Mouse (Mus musculus) neutrophil, adult 5-6 weeks (primary cell): ENCODE results near the gene Olfr1148. TPM values are rescaled to one million over a fixed set of nuclear protein-coding genes. Genes with fewer than 3 reads are reported as not detected.

Experiments used
- ATAC-seq: fragments of 151-379, 151-347 bp; 2 replicates; pipeline ENCODE4 v1.8.0; 2017; ENCODE audit warnings: mild to moderate bottlenecking, moderate TSS enrichment; ENCODE audit not compliant: insufficient number of reproducible peaks, poor library complexity, low FRiP score, severe bottlenecking; ENCODE audit errors: extremely low read depth
- total RNA-seq: library from RNA; stranded (forward); fragments of 200-1000 nt; gene quantifications from 2 replicates; pipeline ENCODE4 v1.2.3, GENCODE M21; 2017

Gene Olfr1148
- not detected in 2 replicates for total RNA-seq

- ATAC-seq = no peak
Measured at GRCm38 (mm10) chr2:87830233-87830632, at the start of gene Olfr1148. Olfr1148 (plus strand) TSS chr2:87830533.

GRCm38 (mm10) chr2:87800292-87800691 lies 30.0 kb upstream of the Olfr1148 start, which contains the start of gene Olfr1143:
Olfr1143 (plus strand) TSS chr2:87800592.
- no peak for ATAC-seq

- no peak for ATAC-seq
Measured at GRCm38 (mm10) chr2:87809522-87809921, 20.8 kb upstream of the Olfr1148 start, which contains the start of gene Olfr1145. Olfr1145 (plus strand) TSS chr2:87809822.

GRCm38 (mm10) chr2:87843693-87844092 lies 13.4 kb downstream of the Olfr1148 start, which contains the start of gene Olfr1150-ps1:
Olfr1150-ps1 (plus strand) TSS chr2:87843993.
- no peak for ATAC-seq

- ATAC-seq = no peak
Measured at GRCm38 (mm10) chr2:87855562-87855961, 25.2 kb downstream of the Olfr1148 start, which contains the start of gene Olfr1151. Olfr1151 (plus strand) TSS chr2:87855862.

GRCm38 (mm10) chr2:87866192-87866591 lies 35.9 kb downstream of the Olfr1148 start, which contains the start of gene Olfr1152:
Olfr1152 (plus strand) TSS chr2:87866492.
- ATAC-seq = no peak

Other genes starting within 250 kb of the Olfr1148 start
- gene Olfr1130, start 224.3 kb upstream of the Olfr1148 start, total RNA-seq = not detected in 2 replicates
- 0.49 TPM in 1 of 2 replicates, not detected in the other for gene Olfr1131, start 203.4 kb upstream of the Olfr1148 start, total RNA-seq
- gene Olfr1132, start 193.0 kb upstream of the Olfr1148 start, total RNA-seq = 0.12 TPM in 1 of 2 replicates, not detected in the other
- gene Olfr1133, start 183.2 kb upstream of the Olfr1148 start, total RNA-seq = not detected in 2 replicates
- gene Olfr1134, start 172.1 kb upstream of the Olfr1148 start, total RNA-seq = not detected in 2 replicates
- not detected in 2 replicates for gene Olfr1135, start 156.9 kb upstream of the Olfr1148 start, total RNA-seq
- not detected in 2 replicates for gene Olfr1136, start 136.6 kb upstream of the Olfr1148 start, total RNA-seq
- gene Olfr1137, start 117.4 kb upstream of the Olfr1148 start, total RNA-seq = not detected in 2 replicates
- gene Olfr1138, start 90.6 kb upstream of the Olfr1148 start, total RNA-seq = not detected in 2 replicates
- not detected in 2 replicates for gene Olfr1140, start 86.8 kb upstream of the Olfr1148 start, total RNA-seq
- gene Olfr1141, start 76.5 kb upstream of the Olfr1148 start, total RNA-seq = not detected in 2 replicates
- not detected in 2 replicates for gene Olfr152, start 51.0 kb upstream of the Olfr1148 start, total RNA-seq
- not detected in 2 replicates for gene Olfr1143, start 29.9 kb upstream of the Olfr1148 start, total RNA-seq
- not detected in 2 replicates for gene Olfr1145, start 20.7 kb upstream of the Olfr1148 start, total RNA-seq
- gene Olfr1150-ps1, start 13.5 kb downstream of the Olfr1148 start, total RNA-seq = not detected in 2 replicates
- gene Olfr1151, start 25.3 kb downstream of the Olfr1148 start, total RNA-seq = not detected in 2 replicates
- not detected in 2 replicates for gene Olfr1152, start 36.0 kb downstream of the Olfr1148 start, total RNA-seq
- not detected in 2 replicates for gene Olfr1153, start 64.4 kb downstream of the Olfr1148 start, total RNA-seq
- gene Olfr1154, start 74.6 kb downstream of the Olfr1148 start, total RNA-seq = not detected in 2 replicates
- not detected in 2 replicates for gene Olfr1155, start 114.6 kb downstream of the Olfr1148 start, total RNA-seq
- gene Olfr1156, start 122.6 kb downstream of the Olfr1148 start, total RNA-seq = 0.12 TPM in 1 of 2 replicates, not detected in the other
- gene Olfr1157, start 137.8 kb downstream of the Olfr1148 start, total RNA-seq = not detected in 2 replicates
- not detected in 2 replicates for gene Olfr74, start 144.1 kb downstream of the Olfr1148 start, total RNA-seq
- not detected in 2 replicates for gene Olfr1158, start 159.6 kb downstream of the Olfr1148 start, total RNA-seq
- gene Olfr1160, start 177.7 kb downstream of the Olfr1148 start, total RNA-seq = not detected in 2 replicates
- gene Olfr1161, start 192.2 kb downstream of the Olfr1148 start, total RNA-seq = not detected in 2 replicates
- gene Olfr73, start 207.2 kb downstream of the Olfr1148 start, total RNA-seq = not detected in 2 replicates
- not detected in 2 replicates for gene Olfr1162, start 220.6 kb downstream of the Olfr1148 start, total RNA-seq
- gene Olfr1163, start 241.3 kb downstream of the Olfr1148 start, total RNA-seq = not detected in 2 replicates